Mouse (Mus musculus): ENCODE data around the gene Zfp973.
"Not testable (repeated sequence)": the region's sequence is repeated elsewhere in the genome, so short reads cannot be mapped to it uniquely, and the experiment has no call there.

Zfp973 gene

GRCm38 (mm10) chr2:176670222-176670621 is at the start of gene Zfp973:
Gene Zfp973, plus strand, starts transcription at chr2:176670522.
- in situ Hi-C loops (cut with MseI, MboI): not testable (repeated sequence)

GRCm38 (mm10) chr2:176636244-176636643 is 34.1 kb upstream of the Zfp973 start, which contains the start of gene Gm14308:
Gene Gm14308, minus strand, starts transcription at chr2:176636344.
- in situ Hi-C loops (cut with MseI, MboI): not testable (repeated sequence)

- in situ Hi-C loops (cut with MseI, MboI): not testable (repeated sequence)
Measured at GRCm38 (mm10) chr2:176708051-176708450, 37.7 kb downstream of the Zfp973 start, which contains the start of gene Gm14305. Gene Gm14305, plus strand, starts transcription at chr2:176708328.

All from mouse trophoblast stem cell (cell line).